Mouse (Mus musculus) neural tube, postnatal 0 days (tissue): Measurements from ENCODE around the gene Slc31a2. TPM values are rescaled to one million over a fixed set of nuclear protein-coding genes. Genes with fewer than 3 reads are reported as not detected.

Source experiments
- polyA plus RNA-seq: library from polyadenylated mRNA; unstranded; fragments of >200 nt; fragmentation: Nextera tagmentation; extraction: Ambion mirVana; gene quantifications from 2 replicates; pipeline ENCODE4 v1.2.1, GENCODE M21; 2015

The Slc31a2 gene
- 12.6 and 14.8 TPM in 2 replicates for polyA plus RNA-seq

GRCm38 (mm10) chr4:62262276-62262675, at the start of gene Slc31a2:
Slc31a2 (plus strand) TSS chr4:62262562.

GRCm38 (mm10) chr4:62230769-62231168, 31.6 kb upstream of the Slc31a2 start, which contains the start of gene Zfp37:
Zfp37 (minus strand) TSS chr4:62231047.

Other genes starting within 250 kb of the Slc31a2 start
- not detected in 2 replicates for gene Mup20, start 208.4 kb upstream of the Slc31a2 start, polyA plus RNA-seq
- not detected in 2 replicates for gene Mup3, start 175.2 kb upstream of the Slc31a2 start, polyA plus RNA-seq
- not detected in 2 replicates for gene Mup21, start 111.7 kb upstream of the Slc31a2 start, polyA plus RNA-seq
- gene Zfp37, start 31.5 kb upstream of the Slc31a2 start, polyA plus RNA-seq = 16.5 and 18.4 TPM in 2 replicates
- gene Fkbp15, start 98.0 kb downstream of the Slc31a2 start, polyA plus RNA-seq = 20.8 TPM in 2 replicates
- 30.6 and 33.6 TPM in 2 replicates for gene Slc31a1, start 98.2 kb downstream of the Slc31a2 start, polyA plus RNA-seq
- gene Cdc26, start 146.1 kb downstream of the Slc31a2 start, polyA plus RNA-seq = 65.4 and 68.0 TPM in 2 replicates
- 11.5 and 12.7 TPM in 2 replicates for gene Prpf4, start 146.2 kb downstream of the Slc31a2 start, polyA plus RNA-seq
- 0.17 and 0.19 TPM in 2 replicates for gene Rnf183, start 172.7 kb downstream of the Slc31a2 start, polyA plus RNA-seq
- gene Wdr31, start 208.3 kb downstream of the Slc31a2 start, polyA plus RNA-seq = 13.6 and 15.4 TPM in 2 replicates
- 0.47 and 0.85 TPM in 2 replicates for gene Bspry, start 217.5 kb downstream of the Slc31a2 start, polyA plus RNA-seq
- gene Hdhd3, start 240.9 kb downstream of the Slc31a2 start, polyA plus RNA-seq = 11.0 and 13.5 TPM in 2 replicates